Mouse (Mus musculus): ENCODE measurements around the gene Rnf114. TPM values are rescaled to one million over a fixed set of nuclear protein-coding genes. Genes with fewer than 3 reads are reported as not detected.
A peak's percentile ranks its signal among the peaks of the same experiment; 100 is the strongest.

The Rnf114 gene
- total and polyA plus RNA-seq, 2 experiments from 2014 or later: 83.4 to 84.2 TPM

DNA sequence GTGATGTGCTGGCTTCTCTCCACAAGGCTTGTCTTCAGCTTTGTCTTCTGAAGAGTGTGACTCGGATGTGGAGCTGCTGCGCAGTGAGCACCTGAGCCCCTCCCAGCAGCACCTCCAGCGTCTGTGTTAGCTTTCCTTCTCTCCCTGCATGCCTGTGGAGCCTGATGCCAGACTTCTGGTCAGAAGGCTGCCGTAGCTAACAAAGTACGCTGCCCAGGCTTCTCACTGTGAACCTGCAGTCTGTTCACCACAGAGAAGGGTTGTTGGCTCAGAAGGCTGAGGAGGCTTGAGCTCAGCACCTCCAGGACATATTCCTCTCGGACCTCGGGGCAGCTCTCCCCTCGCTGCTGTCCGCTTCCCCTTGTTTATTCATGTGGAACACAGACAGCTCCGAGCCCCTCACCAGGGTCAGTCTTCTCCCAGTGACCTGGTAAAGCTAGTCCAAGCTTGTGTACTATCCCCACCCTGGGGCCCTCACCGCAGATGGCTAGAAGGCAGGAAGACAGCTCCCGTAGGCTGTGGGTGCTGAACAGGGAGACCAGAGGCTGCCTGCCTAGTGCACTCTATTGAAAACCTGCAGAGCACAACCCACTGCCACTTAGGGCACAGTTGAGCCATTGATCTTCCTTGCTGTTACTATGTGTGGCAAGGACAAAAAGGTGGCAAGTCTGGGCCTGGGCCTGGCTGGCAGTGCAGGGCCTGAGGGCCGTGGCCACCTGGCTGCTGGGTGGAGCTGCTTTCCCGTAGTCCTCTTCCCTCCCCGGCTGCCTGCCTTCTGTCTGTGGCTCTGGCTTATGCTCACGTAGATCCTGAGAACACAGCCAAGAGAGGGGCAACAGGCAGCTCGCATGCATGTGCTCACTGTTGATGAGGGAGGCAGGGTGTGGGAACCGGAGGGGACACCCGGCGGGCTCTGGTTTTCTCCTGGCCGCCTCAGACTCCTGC lies 42.8 kb upstream of the Rnf114 start:
- WGBS: 90% methylated on average over 21 of the region's 21 CpGs
- ATAC-seq (ENCODE audit: low FRiP score): no peak
- Histone ChIP-seq H3K4me2 (ENCODE audit: low read depth, low read length, poor library complexity, severe bottlenecking) (no peak overlapping the region), H3K36me3 (ENCODE audit: insufficient read depth, low read length) (peaks cover 50% of the 10 kb centered on the region), H3K4me1 (ENCODE audit: insufficient read depth, low read length) (no peaks in the 10 kb centered on the region), H3K4me3 (ENCODE audit: low read depth, low read length) (no peak overlapping the region), H3K27me3 (ENCODE audit: insufficient read depth, low read length) (no peaks in the 10 kb centered on the region), H3K27ac (ENCODE audit: low read depth, low read length) (no peak overlapping the region), H3K9ac (replicated peaks; ENCODE audit: low read length, poor library complexity, severe bottlenecking) (no peak overlapping the region), H3K9me3 (ENCODE audit: low read length) (no peaks in the 10 kb centered on the region)
- TF ChIP-seq CTCF (IDR thresholded peaks at IDR 0.05): no peak
- no peak for DNase-seq (ENCODE audit: low spot score)

DNA sequence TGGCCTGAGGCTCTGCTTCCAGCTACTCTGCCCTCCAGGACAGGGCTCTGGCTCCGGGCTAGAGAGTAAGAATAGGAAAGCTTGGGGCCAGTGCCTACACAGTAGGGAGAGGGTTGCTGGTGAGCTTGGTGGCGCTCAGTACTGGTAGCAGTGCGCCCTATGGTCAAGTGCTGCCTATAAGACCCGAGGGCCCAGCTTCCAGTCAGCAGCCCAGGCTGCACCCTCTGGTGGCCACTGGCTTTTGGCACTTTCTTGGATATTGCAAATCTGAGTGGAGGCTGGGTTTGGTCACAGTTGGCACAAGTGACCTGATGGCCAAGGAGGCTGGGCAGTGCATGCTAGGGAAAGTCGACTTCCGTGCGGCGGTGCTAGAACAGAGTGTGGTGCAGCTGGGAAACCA lies 41.8 kb upstream of the Rnf114 start:
- 92% methylated on average over 8 of the region's 8 CpGs for WGBS
- Histone ChIP-seq H3K4me1 (ENCODE audit: insufficient read depth, low read length) (no peaks in the 10 kb centered on the region), H3K4me3 (ENCODE audit: low read depth, low read length) (no peak overlapping the region), H3K27me3 (ENCODE audit: insufficient read depth, low read length) (no peaks in the 10 kb centered on the region), H3K27ac (ENCODE audit: low read depth, low read length) (no peak overlapping the region), H3K4me2 (ENCODE audit: low read depth, low read length, poor library complexity, severe bottlenecking) (no peak overlapping the region), H3K9ac (replicated peaks; ENCODE audit: low read length, poor library complexity, severe bottlenecking) (no peak overlapping the region), H3K36me3 (ENCODE audit: insufficient read depth, low read length) (peaks cover 54% of the 10 kb centered on the region), H3K9me3 (ENCODE audit: low read length) (no peaks in the 10 kb centered on the region)
- no peak for ATAC-seq (ENCODE audit: low FRiP score)
- peak; percentile 45 for TF ChIP-seq CTCF (IDR thresholded peaks at IDR 0.05)
- DNase-seq (ENCODE audit: low spot score): no peak

DNA sequence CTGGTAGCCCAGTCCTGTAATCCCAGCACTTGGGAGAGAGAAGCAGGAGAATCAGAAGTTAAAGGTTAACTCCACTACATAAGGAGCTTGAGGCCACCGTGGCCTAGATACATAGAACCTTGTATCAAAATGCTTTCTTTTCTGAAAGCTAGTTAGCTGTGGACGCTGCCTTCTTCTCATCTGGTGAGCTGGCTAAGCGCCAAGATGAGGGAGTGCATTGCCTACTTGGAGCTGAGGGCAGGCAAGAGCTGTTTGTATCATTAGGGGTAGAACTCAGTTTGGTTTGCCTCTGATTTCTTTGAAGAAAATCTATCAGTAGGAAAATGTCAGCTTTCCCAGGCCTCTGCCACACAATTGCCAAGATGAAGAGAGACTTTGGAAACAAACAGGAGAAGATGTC lies 38.6 kb upstream of the Rnf114 start:
- H3K9ac ChIP-seq (replicated peaks; ENCODE audit: low read length, poor library complexity, severe bottlenecking): no peak overlapping the region
- TF ChIP-seq CTCF (IDR thresholded peaks at IDR 0.05): no peak
- ATAC-seq (ENCODE audit: low FRiP score) (no peak), DNase-seq (ENCODE audit: low spot score) (peak; percentile 42)
- no peaks in the 10 kb centered on the region for H3K9me3 ChIP-seq (ENCODE audit: low read length)
- no peak overlapping the region for H3K4me3 ChIP-seq (ENCODE audit: low read depth, low read length)
- peaks cover 48% of the 10 kb centered on the region for H3K36me3 ChIP-seq (ENCODE audit: insufficient read depth, low read length)
- WGBS: 71% methylated on average over 3 of the region's 3 CpGs
- H3K27me3 ChIP-seq (ENCODE audit: insufficient read depth, low read length): no peaks in the 10 kb centered on the region
- no peak overlapping the region for H3K4me2 ChIP-seq (ENCODE audit: low read depth, low read length, poor library complexity, severe bottlenecking)
- no peak overlapping the region for H3K27ac ChIP-seq (ENCODE audit: low read depth, low read length)
- no peaks in the 10 kb centered on the region for H3K4me1 ChIP-seq (ENCODE audit: insufficient read depth, low read length)

DNA sequence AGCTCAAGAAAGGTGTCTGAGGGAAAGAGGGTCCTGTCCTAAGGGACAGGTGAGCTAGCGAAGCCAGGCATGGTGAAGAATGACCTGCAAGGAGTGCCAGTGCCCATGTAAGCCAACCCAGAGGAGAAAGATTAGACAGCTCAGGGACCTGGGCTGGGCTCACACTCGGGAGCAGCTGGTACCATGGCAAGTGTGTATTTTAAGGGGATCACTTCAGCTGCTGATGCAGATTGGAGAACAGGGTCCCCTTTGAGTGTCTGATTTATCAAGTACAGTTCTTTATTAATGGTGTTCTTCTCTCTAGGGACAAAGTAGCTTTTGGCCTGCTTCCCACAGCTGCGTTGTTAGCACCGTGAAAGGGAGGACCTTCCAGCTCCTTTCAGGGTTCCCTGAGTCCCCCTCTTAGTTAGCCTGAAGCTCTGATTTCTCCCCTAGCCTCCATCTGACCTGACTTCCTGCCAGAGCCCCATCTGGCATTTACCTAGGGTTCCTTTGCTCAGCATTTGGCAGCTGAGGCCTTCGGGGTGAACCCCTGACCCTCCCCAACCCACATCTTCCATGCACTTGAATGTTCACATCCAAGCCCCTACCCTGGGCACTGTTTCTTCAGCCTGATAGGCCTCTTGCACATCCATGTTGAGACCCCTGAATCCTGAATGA lies 36.0 kb upstream of the Rnf114 start:
- ATAC-seq (ENCODE audit: low FRiP score): no peak
- 83% methylated on average over 5 of the region's 5 CpGs for WGBS
- H3K27me3 ChIP-seq (ENCODE audit: insufficient read depth, low read length): no peaks in the 10 kb centered on the region
- DNase-seq (ENCODE audit: low spot score): peak; percentile 19
- no peak overlapping the region for H3K4me2 ChIP-seq (ENCODE audit: low read depth, low read length, poor library complexity, severe bottlenecking)
- H3K9me3 ChIP-seq (ENCODE audit: low read length): no peaks in the 10 kb centered on the region
- no peak overlapping the region for H3K27ac ChIP-seq (ENCODE audit: low read depth, low read length)
- peaks cover 34% of the 10 kb centered on the region for H3K36me3 ChIP-seq (ENCODE audit: insufficient read depth, low read length)
- no peak overlapping the region for H3K4me3 ChIP-seq (ENCODE audit: low read depth, low read length)
- no peak overlapping the region for H3K9ac ChIP-seq (replicated peaks; ENCODE audit: low read length, poor library complexity, severe bottlenecking)
- H3K4me1 ChIP-seq (ENCODE audit: insufficient read depth, low read length): no peaks in the 10 kb centered on the region
- no peak for TF ChIP-seq CTCF (IDR thresholded peaks at IDR 0.05)

GRCm38 (mm10) chr2:167457213-167457612 lies 35.2 kb upstream of the Rnf114 start:
- Histone ChIP-seq H3K4me2 (ENCODE audit: low read depth, low read length, poor library complexity, severe bottlenecking) (no peak overlapping the region), H3K4me1 (ENCODE audit: insufficient read depth, low read length) (no peaks in the 10 kb centered on the region), H3K4me3 (ENCODE audit: low read depth, low read length) (no peak overlapping the region), H3K27ac (ENCODE audit: low read depth, low read length) (no peak overlapping the region), H3K27me3 (ENCODE audit: insufficient read depth, low read length) (no peaks in the 10 kb centered on the region), H3K9me3 (ENCODE audit: low read length) (no peaks in the 10 kb centered on the region), H3K36me3 (ENCODE audit: insufficient read depth, low read length) (peaks cover 34% of the 10 kb centered on the region), H3K9ac (replicated peaks; ENCODE audit: low read length, poor library complexity, severe bottlenecking) (no peak overlapping the region)
- 95% methylated on average over 9 of the region's 9 CpGs for WGBS
- ATAC-seq (ENCODE audit: low FRiP score) (no peak), DNase-seq (ENCODE audit: low spot score) (peak; percentile 47)
- TF ChIP-seq CTCF (IDR thresholded peaks at IDR 0.05): no peak

- no peak for TF ChIP-seq CTCF (IDR thresholded peaks at IDR 0.05)
- no peak overlapping the region for H3K4me3 ChIP-seq (ENCODE audit: low read depth, low read length)
- ATAC-seq (ENCODE audit: low FRiP score) (no peak), DNase-seq (ENCODE audit: low spot score) (no peak)
- no peak overlapping the region for H3K9ac ChIP-seq (replicated peaks; ENCODE audit: low read length, poor library complexity, severe bottlenecking)
- no peaks in the 10 kb centered on the region for H3K4me1 ChIP-seq (ENCODE audit: insufficient read depth, low read length)
- peaks cover 26% of the 10 kb centered on the region for H3K36me3 ChIP-seq (ENCODE audit: insufficient read depth, low read length)
- no peaks in the 10 kb centered on the region for H3K27me3 ChIP-seq (ENCODE audit: insufficient read depth, low read length)
- H3K9me3 ChIP-seq (ENCODE audit: low read length): no peaks in the 10 kb centered on the region
- H3K27ac ChIP-seq (ENCODE audit: low read depth, low read length): no peak overlapping the region
- no peak overlapping the region for H3K4me2 ChIP-seq (ENCODE audit: low read depth, low read length, poor library complexity, severe bottlenecking)
- WGBS: 97% methylated on average over 3 of the region's 3 CpGs
These were observed 33.9 kb upstream of the Rnf114 start for GRCm38 (mm10) chr2:167458548-167458947.

Data from midbrain, postnatal 0 days (tissue).